Mouse (Mus musculus): ENCODE data around the gene Rspo3. TPM values are rescaled to one million over a fixed set of nuclear protein-coding genes. Genes with fewer than 3 reads are reported as not detected.

Rspo3 gene
- total RNA-seq (2023): not detected

GRCm38 (mm10) chr10:29535546-29536260, at the start of gene Rspo3:
TSS of gene Rspo3 (minus strand) at chr10:29535867.

Other genes starting within 250 kb of the Rspo3 start
- gene Echdc1, start 222.7 kb downstream of the Rspo3 start, total RNA-seq (2023): 7.3 TPM
- gene Rnf146, start 173.4 kb downstream of the Rspo3 start, total RNA-seq (2023): 77.7 TPM